Mouse (Mus musculus): ENCODE measurements at regions not wholly inside any gene's neighbourhood (a gene's known extent, or its start where the extent isn't known, plus 50 kb on each side); places are given as distances from the start of the nearest gene placed in this dataset.

- TF ChIP-seq CTCF (IDR thresholded peaks at IDR 0.05; ENCODE audit: borderline replicate concordance, insufficient read depth, low read depth, low read length): no peak
- TF ChIP-seq POLR2A (IDR thresholded peaks at IDR 0.05; ENCODE audit: borderline replicate concordance, insufficient read depth, low read length): no peak
Observed at GRCm38 (mm10) chr11:37671320-37671719, 435.6 kb upstream of the Tenm2 start.
